Mouse (Mus musculus): ENCODE data around the gene Tshz2. TPM values are rescaled to one million over a fixed set of nuclear protein-coding genes. Genes with fewer than 3 reads are reported as not detected.

Gene Tshz2
- polyA plus RNA-seq, 1 experiment, result 48.6 TPM

- DNase-seq (ENCODE audit: low read depth), result no peak
Measured at GRCm38 (mm10) chr2:169943727-169944126, 310.9 kb downstream of the Tshz2 start.

- DNase-seq (ENCODE audit: low read depth), result no peak
Measured at GRCm38 (mm10) chr2:169948139-169948538, 315.3 kb downstream of the Tshz2 start.

GRCm38 (mm10) chr2:169951041-169951440 lies 318.2 kb downstream of the Tshz2 start:
- DNase-seq (ENCODE audit: low read depth), result no peak

- no peak for DNase-seq (ENCODE audit: low read depth)
Measured at GRCm38 (mm10) chr2:169952981-169953380, 320.2 kb downstream of the Tshz2 start.

- DNase-seq (ENCODE audit: low read depth), result no peak
Measured at GRCm38 (mm10) chr2:169958736-169959573, 326.1 kb downstream of the Tshz2 start.

GRCm38 (mm10) chr2:169961463-169962230 lies 328.8 kb downstream of the Tshz2 start:
- no peak for DNase-seq (ENCODE audit: low read depth)

GRCm38 (mm10) chr2:169962231-169962600 lies 329.4 kb downstream of the Tshz2 start:
- no peak for DNase-seq (ENCODE audit: low read depth)

GRCm38 (mm10) chr2:169962776-169963175 lies 330.0 kb downstream of the Tshz2 start:
- DNase-seq (ENCODE audit: low read depth), result no peak

- no peak for DNase-seq (ENCODE audit: low read depth)
Measured at GRCm38 (mm10) chr2:169970481-169970880, 337.7 kb downstream of the Tshz2 start.

- DNase-seq (ENCODE audit: low read depth), result peak; percentile 19
Measured at GRCm38 (mm10) chr2:169982925-169983324, 350.1 kb downstream of the Tshz2 start.

GRCm38 (mm10) chr2:169987186-169987585 lies 354.4 kb downstream of the Tshz2 start:
- DNase-seq (ENCODE audit: low read depth), result no peak

GRCm38 (mm10) chr2:169989186-169989585 lies 356.4 kb downstream of the Tshz2 start:
- DNase-seq (ENCODE audit: low read depth), result no peak

GRCm38 (mm10) chr2:169990991-169991390 lies 358.2 kb downstream of the Tshz2 start:
- DNase-seq (ENCODE audit: low read depth), result no peak

GRCm38 (mm10) chr2:169995987-169996386 lies 363.2 kb downstream of the Tshz2 start:
- DNase-seq (ENCODE audit: low read depth), result no peak

GRCm38 (mm10) chr2:169996501-169997237 lies 363.9 kb downstream of the Tshz2 start:
- no peak for DNase-seq (ENCODE audit: low read depth)

- DNase-seq (ENCODE audit: low read depth), result no peak
Measured at GRCm38 (mm10) chr2:169997276-169998049, 364.6 kb downstream of the Tshz2 start.

- DNase-seq (ENCODE audit: low read depth), result no peak
Measured at GRCm38 (mm10) chr2:169998878-169999337, 366.1 kb downstream of the Tshz2 start.

- no peak for DNase-seq (ENCODE audit: low read depth)
Measured at GRCm38 (mm10) chr2:170002594-170003504, 370.0 kb downstream of the Tshz2 start.

GRCm38 (mm10) chr2:170003666-170004065 lies 370.9 kb downstream of the Tshz2 start:
- DNase-seq (ENCODE audit: low read depth), result no peak

GRCm38 (mm10) chr2:170006829-170007228 lies 374.0 kb downstream of the Tshz2 start:
- DNase-seq (ENCODE audit: low read depth), result no peak
